Mouse (Mus musculus): ENCODE results near the gene Cmtm5.

GRCm38 (mm10) chr14:54912109-54912850, 23.8 kb upstream of the Cmtm5 start:
- TF ChIP-seq POLR2A (IDR thresholded peaks at IDR 0.05; ENCODE audit: insufficient read depth, low read depth, low read length) (no peak), CTCF (IDR thresholded peaks at IDR 0.05; ENCODE audit: insufficient read depth, low read depth, low read length) (no peak)
